Mouse (Mus musculus): ENCODE data around the gene Sipa1l1.

The Sipa1l1 gene

DNA sequence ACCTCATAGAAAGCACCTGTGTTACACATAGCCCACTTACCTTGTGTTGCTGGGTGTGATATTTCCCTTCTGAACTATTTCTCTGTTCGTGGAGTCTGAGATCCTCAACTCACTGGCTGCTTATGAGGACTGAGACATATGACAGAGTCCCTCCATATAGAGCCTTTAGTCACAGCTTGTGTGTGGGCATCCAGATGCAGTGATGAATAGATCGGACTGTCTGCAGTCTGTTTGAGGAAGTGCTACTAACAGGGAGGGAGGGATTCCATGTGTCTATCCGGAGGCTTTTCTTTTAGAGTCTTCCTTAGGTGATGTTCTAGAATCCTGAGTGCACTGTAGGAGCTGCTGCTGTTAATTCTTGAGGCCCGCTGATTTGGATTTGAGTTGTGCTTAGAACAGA, 165.4 kb downstream of the Sipa1l1 start:
- no peak for DNase-seq (ENCODE audit: low read depth)

DNA sequence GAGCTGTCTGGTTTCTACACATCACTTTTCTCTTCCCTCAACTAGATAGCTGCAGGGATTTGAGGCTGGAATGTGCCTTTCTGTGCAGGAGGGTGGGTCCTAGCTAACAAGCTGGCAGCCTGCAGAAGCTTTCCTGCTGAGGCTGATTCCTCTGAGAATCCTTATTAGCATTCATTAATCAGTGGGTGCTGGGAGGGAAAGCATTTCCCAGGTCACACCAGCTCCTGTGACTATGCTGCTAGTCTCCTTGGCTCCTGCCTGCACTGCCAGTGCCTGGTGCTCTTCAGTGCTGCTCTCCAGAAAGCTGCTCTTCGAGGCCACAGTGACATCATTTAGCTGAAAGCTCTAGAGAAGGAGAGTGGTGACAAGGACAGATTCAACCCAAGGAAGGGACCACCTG, 166.0 kb downstream of the Sipa1l1 start:
- DNase-seq (ENCODE audit: low read depth): no peak

DNA sequence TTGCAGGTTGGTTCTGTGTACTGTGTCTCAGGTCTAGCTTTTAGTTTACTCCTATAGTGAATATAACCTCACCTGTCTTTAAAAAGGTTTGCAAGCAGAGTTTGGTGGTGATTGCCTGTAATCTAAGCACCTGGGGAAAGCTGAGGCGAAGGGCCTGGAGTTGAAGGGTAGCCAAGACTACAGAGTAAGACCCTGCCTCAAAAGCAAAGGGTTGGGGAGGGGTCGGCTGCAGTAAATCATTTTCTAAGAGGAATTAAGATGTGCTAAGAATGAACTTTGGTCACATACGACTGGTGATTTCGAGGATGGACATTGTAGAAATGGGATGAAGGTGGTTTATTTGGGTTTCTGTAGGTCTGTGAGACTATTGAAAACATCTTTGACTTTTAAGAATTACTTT, 169.4 kb downstream of the Sipa1l1 start:
- no peak for DNase-seq (ENCODE audit: low read depth)

DNA sequence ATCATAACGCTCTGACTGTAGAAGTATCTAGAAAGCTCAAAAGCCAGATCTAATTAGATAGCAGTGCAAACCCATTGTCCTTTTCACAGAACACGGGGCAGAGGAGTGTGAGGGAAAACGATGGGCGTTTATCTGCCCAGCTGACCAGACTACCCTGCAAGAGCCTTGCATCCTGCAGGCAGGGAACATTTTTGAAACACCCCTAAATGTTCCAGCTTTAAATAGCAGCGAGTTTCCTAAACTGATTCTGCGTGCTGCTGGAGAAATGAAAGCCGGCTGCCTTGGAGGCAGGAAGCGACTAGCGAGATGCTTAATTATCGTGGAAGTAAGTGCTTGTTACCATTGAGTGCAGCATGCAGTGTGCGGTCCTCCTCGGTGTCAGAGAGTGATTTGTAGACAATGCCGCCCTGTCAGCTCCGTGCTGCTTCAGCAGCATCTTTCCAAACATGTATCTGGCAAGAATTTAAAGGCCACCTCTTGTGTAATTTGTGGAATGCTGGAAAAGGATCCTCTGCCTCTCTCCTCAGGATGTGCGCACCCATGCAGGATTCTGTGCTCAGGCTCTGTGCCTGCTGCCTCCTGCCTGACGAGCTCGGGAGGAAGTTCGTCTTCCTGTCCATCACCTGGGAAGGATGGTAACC, 170.2 kb downstream of the Sipa1l1 start:
- DNase-seq (ENCODE audit: low read depth): no peak

DNA sequence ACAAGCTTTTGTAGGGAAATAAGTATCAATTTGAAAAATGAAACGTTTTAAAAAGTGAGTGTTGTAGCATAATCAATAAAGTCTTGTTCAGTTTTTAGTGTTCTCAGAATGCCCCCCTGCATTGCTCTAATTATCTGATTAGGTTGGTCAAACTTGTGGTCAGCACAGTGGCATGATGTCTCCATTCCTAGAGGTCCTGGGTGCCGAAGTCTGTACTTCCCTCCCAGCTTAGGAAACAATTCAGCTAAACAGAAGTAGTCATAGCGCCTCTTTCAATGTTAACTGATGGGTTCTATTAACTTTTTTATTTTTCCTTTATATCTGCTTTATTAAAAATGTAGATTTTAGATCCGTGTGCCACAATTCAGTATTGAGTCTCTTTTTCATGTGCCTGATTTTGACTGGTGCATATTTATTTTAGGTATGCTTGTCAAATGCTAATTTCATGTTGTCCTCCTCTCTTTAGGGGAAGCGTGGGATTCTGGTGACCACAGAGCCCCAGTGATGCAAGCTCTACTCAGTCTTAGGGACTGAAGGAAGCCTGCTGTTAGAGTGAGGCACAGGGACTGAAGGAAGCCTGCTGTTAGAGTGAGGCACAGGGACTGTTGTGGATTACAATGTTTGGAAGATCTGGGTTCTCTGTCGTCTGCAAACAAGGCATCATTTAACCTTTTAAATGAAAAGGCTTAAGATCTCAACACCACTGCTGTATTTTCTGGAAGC, 171.2 kb downstream of the Sipa1l1 start:
- no peak for DNase-seq (ENCODE audit: low read depth)

DNA sequence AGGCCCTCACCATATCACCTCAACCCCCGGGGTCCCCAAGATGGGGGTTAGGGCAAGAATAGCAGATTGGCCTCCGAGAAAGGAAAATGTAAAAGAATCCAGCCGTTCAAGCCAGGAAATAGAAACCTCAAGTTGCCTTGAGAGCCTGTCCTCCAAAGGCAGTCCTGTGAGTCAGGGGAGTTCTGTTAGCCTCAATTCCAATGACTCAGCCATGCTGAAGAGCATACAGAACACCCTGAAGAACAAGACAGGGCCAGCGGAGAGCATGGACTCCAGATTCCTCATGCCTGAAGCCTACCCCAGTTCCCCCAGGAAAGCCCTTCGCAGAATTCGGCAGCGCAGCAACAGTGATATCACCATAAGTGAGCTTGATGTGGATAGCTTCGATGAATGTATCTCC, 172.1 kb downstream of the Sipa1l1 start:
- DNase-seq (ENCODE audit: low read depth): no peak

DNA sequence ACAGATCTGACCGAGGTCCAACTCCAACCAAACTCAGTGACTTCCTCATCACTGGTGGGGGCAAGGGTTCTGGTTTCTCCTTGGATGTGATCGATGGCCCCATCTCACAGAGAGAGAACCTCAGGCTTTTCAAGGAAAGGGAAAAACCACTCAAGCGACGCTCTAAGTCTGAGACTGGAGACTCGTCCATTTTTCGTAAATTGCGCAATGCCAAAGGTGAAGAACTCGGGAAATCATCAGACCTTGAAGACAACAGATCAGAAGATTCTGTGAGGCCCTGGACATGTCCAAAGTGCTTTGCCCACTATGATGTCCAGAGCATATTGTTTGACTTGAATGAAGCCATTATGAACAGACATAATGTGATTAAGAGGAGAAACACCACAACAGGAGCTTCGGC, 172.6 kb downstream of the Sipa1l1 start:
- no peak for DNase-seq (ENCODE audit: low read depth)

DNA sequence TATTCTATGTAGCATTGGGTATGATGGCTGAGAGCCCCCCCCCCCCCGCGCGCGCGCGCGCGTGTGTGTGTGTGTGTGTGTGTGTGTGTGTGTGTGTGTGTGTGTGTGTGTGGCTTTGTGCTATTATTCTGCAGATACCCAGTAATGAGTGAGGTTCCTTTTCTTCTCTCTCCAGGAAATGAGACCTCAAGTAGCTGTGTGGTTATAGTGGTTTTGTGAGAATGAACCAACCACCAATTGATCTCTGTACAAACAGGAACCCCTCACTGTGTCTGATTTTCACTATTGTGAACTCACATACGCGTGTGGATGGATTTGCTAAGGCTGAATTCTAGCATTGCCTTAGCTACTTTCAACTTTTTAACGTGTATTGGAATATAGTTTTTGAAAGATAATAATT, 181.0 kb downstream of the Sipa1l1 start:
- DNase-seq (ENCODE audit: low read depth): peak; percentile 81

DNA sequence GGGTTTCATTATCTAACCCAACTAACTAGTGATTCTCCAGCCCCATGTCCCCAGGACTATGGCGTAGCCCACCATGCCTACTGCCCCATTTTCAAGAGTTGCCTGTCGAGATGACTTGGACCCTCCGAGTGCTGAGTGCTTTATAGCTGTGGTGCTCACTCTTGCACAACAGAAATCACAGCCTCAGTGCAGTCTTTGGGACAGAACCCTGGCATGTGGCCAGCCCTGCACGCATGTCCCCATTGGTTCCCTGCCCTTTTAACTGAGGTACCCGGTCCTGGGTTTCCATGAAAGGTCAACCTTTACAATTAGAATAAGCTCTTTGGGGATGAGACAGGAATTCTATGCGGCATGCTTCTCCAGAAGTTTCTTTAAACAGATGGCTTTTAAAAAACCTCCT, 181.8 kb downstream of the Sipa1l1 start:
- no peak for DNase-seq (ENCODE audit: low read depth)

DNA sequence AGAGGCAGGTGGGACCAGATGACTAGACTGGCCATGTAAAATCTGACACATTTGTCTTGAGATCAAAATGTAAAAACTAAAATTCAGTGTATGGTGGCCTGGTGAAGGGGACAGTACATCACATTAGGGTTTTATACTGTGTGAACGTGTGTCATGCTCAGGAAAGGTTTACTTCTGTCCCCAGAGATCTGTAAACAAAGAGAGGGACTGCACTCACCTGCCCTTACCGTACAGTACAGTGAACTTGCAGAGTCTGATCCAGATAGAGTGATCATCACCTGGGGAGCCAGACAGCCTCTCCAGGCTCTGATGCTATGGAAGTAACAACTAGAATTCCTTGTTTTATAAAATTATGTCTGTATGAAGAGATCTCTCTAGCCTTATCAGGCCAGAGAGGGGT, 184.5 kb downstream of the Sipa1l1 start:
- no peak for DNase-seq (ENCODE audit: low read depth)

DNA sequence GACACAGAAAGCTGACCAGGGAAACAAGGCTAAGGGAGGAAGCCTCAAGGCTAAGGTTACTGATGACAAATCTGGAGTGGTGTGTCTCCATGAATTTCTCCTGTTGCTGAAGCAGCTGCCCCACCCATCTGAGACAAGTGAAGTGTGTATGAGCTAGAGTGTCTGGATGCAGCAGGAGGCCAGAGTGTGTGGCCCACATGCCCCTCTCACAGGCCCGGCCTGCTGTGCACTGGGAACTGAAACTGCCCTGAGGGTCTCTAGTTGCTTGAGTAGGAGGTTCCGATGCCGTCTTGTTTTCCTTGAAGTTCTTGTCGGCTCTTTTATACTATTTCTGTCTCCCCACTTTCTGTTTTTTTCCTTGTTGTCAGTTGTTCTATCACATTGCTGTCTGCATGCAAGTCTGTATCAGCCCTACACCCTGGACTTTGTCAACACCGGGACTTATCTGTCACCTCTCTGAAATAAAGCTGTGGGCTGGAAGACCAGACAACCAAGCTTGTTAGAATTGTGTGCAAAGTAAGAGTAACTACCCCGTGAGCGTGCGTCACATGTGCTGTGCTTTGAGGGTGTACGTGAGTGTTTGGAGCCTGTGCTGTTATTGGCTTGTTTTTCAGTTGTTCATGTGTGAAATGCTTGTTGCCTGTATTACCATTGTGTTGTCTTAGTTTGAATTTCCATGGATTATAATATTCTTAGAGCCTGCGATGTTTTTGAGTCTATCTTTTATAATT, 186.5 kb downstream of the Sipa1l1 start:
- DNase-seq (ENCODE audit: low read depth): no peak

DNA sequence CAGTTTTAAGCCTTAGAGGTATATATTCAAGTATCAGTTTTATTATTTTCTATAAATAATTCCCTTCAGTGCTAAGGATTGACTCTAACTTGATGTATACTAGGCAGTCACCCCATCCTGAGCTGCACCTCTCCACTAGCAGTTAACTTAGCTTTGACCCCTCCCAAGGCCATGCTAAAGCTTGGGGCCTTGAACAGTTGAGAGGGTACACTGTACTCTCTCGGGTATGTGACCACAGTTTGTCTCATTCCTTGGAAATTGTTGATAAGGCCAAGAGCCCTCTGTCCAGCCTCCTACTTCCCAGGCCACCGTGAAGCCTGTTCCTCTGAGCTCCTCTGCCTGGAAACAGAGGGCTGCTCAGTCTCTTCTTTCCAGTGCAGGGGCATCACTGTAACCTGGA, 187.4 kb downstream of the Sipa1l1 start:
- no peak for DNase-seq (ENCODE audit: low read depth)

DNA sequence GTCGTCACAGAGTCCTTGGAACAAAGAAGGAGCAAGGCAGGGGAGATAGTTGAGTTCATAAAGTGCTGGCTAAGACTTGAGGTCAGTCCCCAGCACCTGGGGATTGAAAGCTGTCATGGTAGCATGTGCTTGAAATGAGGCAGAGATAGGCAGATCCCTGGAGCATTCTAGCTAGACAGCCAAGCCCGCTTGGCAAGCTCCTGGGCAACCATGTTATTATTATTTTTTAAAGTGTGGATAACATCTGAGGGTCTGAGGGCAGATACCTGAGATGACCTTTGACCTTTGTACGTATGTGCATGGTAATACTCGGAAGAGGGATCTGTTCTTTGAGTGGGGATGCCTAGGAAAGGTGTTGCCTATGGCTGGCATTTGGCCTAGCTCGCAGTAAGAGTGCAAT, 188.3 kb downstream of the Sipa1l1 start:
- DNase-seq (ENCODE audit: low read depth): no peak

DNA sequence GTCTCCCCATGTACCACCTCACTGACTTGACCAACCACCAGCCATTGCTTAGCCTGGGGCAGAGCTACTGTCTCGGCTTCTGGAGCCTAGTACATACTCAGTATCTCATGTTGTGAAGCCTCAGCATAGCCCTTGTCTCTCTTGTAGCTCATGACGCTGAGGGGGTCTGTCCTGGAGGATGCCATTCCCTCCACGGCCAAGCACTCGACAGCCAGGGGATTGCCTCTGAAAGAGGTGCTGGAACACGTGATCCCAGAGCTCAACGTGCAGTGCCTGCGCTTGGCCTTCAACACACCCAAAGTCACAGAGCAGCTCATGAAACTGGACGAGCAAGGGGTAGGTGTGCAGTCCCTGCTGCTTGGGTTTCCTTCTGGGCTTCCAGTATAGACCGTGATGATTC, 193.7 kb downstream of the Sipa1l1 start:
- no peak for DNase-seq (ENCODE audit: low read depth)

DNA sequence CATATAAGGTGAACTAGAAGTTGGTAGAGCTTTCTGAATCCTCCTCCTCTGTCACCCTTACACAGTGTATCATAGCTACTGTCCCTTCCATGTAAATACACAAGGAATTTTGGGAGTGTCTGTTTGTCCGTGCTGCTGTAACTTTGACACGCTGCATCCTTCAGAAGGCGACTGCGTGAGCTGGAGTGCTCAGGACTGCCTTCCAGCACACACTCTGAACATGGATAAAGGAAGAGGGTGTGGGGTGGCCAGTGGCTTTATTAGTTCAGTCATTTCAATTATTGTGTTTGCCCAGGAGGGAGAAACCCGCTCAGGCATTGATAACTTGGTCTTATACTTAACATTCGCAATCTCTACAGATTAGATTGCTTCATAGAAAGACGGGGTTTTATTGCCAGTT, 195.1 kb downstream of the Sipa1l1 start:
- no peak for DNase-seq (ENCODE audit: low read depth)

DNA sequence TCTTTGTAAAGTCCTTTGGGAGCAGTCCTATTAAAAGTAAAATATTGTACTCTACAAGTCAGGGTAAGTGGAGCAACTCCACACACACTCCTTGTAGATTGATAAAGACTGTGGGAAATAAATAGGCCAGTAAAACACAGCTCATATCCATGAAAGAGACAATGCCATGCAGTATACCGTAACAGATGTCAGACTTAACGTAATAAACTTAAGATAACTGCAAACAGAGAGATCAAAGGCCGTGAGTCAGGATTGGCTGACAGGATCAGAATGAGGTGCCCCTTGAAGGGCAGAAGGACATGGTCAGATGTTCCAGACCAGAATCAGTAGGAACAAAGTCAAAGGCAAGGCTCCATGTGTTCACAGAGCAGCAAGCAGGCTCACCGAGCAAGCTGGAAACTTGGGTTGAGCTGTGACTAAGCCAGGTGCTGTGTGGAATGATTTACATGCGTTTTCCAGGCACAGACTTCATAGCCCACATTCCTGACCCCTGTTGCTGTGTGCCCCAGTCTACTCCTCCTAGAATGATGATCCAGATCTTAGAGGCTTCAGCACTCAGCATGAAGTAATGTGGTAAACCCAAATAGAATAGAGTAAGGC, 196.3 kb downstream of the Sipa1l1 start:
- no peak for DNase-seq (ENCODE audit: low read depth)

DNA sequence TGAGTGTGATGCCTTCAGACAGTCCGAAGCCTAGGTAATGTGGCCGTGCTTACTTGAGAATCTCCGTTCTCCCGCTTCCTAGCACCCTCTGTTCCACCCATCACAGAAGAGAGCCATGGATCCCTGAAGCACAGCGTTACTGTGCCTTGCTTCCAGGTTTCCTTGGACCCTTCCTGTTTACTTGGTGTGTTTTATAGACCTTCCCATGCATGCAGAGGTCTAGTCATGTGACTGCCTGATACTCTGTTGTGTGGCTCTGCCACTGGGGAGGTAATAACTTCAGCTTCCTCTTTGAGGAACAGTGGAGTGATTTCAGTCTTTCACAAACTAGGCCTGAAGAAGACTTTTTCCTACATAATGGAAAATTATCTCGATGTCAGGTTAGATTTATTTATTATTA, 197.6 kb downstream of the Sipa1l1 start:
- no peak for DNase-seq (ENCODE audit: low read depth)

DNA sequence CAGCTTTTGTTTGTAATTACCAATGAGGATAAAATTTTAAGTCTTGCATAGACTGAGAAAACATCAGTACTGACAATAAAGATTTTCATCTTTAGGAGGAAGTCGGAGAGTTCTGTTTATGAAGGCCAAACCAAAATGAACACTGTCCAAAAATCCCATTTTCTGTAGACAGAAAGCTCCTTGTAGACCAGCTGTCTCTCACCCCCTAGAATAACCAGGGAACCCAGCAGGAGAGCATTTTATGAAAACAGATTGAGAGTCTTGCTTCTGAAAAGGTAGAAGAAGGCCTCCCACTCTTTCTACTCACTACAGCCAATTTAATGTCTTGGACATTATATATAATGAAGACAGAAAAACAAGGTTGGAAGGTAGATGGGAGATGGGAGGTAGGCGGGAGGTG, 198.2 kb downstream of the Sipa1l1 start:
- DNase-seq (ENCODE audit: low read depth): no peak

DNA sequence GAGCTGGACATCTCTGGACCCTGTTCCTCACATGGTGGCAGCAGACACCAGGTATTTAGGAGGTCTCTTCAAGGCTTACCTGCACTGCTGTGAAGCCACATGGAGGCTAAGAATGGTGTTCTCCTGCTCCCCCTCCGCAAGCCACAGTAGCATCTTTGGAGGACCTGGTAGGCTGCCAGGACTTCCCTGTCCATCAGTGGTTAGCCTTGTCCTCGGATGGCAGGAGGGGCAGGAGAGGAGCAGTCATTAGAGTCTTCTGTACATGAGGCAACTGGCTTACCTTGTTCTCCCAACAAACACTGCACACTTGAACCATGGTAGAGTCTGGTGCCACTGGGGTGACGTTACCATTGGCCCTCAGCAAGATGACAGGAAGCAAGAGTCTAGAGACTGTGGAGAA, 198.9 kb downstream of the Sipa1l1 start:
- DNase-seq (ENCODE audit: low read depth): no peak

DNA sequence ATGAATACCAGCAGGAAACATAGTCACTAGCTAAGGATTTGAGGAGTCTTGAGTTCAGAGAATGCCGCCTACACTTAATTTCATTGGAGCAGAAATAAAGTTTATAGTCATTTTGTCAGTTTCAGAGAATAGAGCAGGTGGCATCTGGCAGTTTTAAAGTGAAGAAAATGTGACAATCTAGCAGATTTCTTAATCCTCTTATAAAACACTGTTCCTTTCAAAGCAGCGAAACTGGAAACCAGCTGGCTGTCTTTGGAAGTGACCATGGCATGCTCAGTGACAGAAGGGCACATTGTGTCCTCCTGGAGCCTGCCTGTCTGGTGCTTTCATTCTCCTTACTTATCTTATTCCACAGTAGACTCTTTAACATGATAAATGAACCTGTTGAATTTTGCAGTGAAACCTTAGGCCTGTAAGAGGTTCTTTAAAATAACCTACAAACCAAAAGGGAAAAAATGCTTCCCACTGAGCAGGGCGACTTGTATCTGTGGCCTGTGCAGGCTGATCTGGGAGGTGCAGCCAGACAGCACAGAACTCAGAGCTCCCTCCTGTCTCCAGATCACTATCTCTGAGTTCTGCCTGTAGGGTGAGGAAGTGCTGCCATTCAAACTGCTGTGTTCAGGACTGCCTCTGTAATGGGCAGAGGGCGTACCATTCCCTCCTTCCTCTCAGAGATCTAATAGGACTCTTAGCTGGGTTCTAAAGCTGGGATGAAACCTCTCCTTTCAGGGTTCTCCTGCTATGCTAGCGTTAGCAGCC, 200.5 kb downstream of the Sipa1l1 start:
- DNase-seq (ENCODE audit: low read depth): no peak

DNA sequence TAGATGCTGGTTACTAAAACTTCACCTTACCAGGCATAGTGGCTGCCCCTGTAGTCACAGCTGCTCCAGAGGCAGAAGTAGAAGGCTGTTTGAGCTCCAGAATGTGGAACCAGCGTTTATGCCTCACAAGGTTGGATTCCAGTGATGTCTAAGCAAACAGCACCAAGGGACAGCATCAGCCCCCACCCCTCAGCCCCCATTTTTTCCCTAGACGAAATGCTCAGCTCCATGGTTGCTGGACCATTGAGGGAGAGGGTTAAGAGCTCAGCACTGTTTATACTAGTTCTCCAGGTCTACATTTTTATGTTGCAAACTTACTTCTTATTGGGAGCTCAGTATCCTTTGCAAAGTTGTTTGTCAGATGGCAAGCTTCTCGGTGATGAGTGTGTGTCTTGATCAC, 202.1 kb downstream of the Sipa1l1 start:
- DNase-seq (ENCODE audit: low read depth): no peak

DNA sequence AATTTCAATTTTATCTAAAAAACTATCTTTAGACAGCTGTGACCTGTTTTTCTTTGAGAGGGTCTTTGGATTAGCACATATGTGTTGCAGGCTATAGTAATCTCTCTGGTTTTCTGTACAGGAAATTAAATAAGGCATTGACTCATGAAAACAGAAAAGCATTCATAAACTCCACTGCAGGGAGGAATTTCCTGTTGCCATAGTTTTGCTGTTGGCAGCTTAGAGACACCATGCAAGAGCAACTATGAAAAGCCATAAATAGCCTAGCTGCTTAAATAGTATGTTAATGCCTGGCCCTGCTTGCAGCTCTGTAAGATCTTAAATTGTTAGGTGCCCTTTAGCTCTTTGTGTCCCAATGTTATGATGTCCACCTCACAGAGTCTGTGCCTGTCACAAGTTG, 204.9 kb downstream of the Sipa1l1 start:
- no peak for DNase-seq (ENCODE audit: low read depth)
